Mouse (Mus musculus) heart, adult 2 months (tissue): ENCODE data around the gene Mlf2. TPM values are rescaled to one million over a fixed set of nuclear protein-coding genes. Genes with fewer than 3 reads are reported as not detected.

ENCODE experiments used
- DNase-seq, 2 experiments: peaks; one replicate each; pipeline ENCODE4 v3.0.0; 2021
- H3K27ac ChIP-seq: fragments of 200-600 bp; 2 replicates; pipeline ENCODE4 v1.8.1; 2022
- H3K27me3 ChIP-seq: fragments of 200-500 bp; 2 replicates; pipeline ENCODE4 v1.6.1; 2012; ENCODE audit warnings: mild to moderate bottlenecking, low read length, inconsistent platforms, mixed read lengths; ENCODE audit not compliant: control insufficient read depth, insufficient read depth
- H3K36me3 ChIP-seq: fragments of 200-500 bp; 2 replicates; pipeline ENCODE4 v1.6.1; 2012; ENCODE audit warnings: low read length, inconsistent platforms; ENCODE audit not compliant: control insufficient read depth, insufficient read depth
- H3K4me1 ChIP-seq: fragments of 200-500 bp; 2 replicates; pipeline ENCODE4 v1.6.1; 2011; ENCODE audit warnings: low read length; ENCODE audit not compliant: control insufficient read depth, insufficient read depth
- H3K4me3 ChIP-seq: fragments of 200-600 bp; 2 replicates; pipeline ENCODE4 v1.8.1; 2022
- H3K79me2 ChIP-seq: fragments of 200-500 bp; replicated peaks from 2 replicates; pipeline ENCODE4 v1.6.1; 2012; ENCODE audit warnings: mild to moderate bottlenecking, inconsistent platforms, low read length, moderate library complexity, mixed read lengths; ENCODE audit not compliant: control insufficient read depth, insufficient read depth
- H3K9ac ChIP-seq: fragments of 200-500 bp; 2 replicates; pipeline ENCODE4 v1.6.1; 2012; ENCODE audit warnings: low read depth, mild to moderate bottlenecking, control low read depth, inconsistent platforms, low read length, mixed read lengths
- CTCF ChIP-seq: fragments of 200-600 bp; IDR thresholded peaks from 2 replicates; pipeline ENCODE4 v1.8.1; 2022; ENCODE audit warnings: antibody characterized with exemption, mild to moderate bottlenecking, moderate library complexity
- EP300 ChIP-seq: fragments of 200-500 bp; IDR thresholded peaks from 2 replicates; pipeline ENCODE4 v1.6.1; 2011; ENCODE audit warnings: low read depth, low read length, control low read depth; ENCODE audit not compliant: insufficient read depth
- POLR2A ChIP-seq: fragments of 200-500 bp; IDR thresholded peaks from 2 replicates; pipeline ENCODE4 v1.6.1; 2011; ENCODE audit warnings: mild to moderate bottlenecking, low read depth, low read length, control low read depth; ENCODE audit not compliant: insufficient read depth
- WGBS: fragments of 180-500 bp; shearing (Covaris S2); methylation state at CpG from one replicate; pipeline ENCODE4 v1.1.7; 2018; 5-methylcytosine and 5-hydroxymethylcytosine counted together
- intact Hi-C: fragments of 180-260 bp; cut with DNase I; formaldehyde crosslinking; loops from one replicate; pipeline ENCODE4 v1.15.1; 2025
- polyA plus RNA-seq: library from polyadenylated mRNA; depleted of rRNA; stranded (reverse); fragments of >200 nt; gene quantifications from 2 replicates; pipeline ENCODE4 v1.2.3, GENCODE M21; 2012
- total RNA-seq, 2 experiments: library from RNA; stranded (reverse); gene quantifications; 2 replicates each; pipeline ENCODE4 v1.2.3; 2021

The Mlf2 gene
- total and polyA plus RNA-seq, 3 experiments: 179 to 259 (median 194) TPM

DNA sequence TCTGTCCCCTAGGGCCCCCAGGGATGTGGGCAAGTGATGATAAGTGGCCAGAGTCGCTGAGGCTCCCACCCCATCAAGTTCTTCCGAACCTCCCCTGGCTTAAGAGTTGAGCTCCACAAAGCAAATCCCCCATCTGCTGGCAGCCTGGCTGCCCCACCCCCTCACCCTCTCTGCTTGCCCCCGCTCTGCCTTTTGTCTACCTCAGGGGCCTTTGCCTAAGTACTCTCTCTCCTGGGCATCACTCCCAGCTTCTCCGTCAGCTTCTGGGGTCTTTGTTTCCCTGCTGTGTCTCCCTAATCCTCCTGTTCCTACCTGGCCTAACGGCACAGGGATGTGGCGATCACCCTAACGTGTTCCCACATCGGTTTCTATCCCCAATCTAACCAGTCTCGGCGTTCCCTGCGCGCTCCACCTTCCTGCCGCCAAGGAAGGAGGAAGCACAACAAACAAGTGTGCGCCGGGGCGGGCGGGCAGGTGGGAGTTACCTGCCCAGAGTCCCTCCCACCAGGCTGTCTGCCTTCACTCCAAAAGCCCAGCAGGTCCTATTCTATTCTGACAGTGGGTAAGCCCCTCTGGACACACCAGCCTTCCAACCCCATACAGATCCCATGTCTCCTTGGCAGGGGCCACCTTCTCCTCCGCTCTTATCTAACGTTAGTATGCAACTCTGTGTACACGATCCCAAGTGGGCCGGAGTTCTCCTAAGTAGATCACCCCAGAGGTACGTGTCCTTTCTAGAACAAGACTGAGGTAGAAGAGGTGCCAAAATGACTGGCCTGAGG, 15.8 kb upstream of the Mlf2 start:
- Histone ChIP-seq H3K9ac (peak overlapping the region; percentile 99), H3K79me2 (0 out of 2 replicates have a peak, but pooled peaks cover 2% of the 10 kb centered on the region), H3K36me3 (no peaks in the 10 kb centered on the region), H3K4me1 (peaks cover 9% of the 10 kb centered on the region), H3K27me3 (no peaks in the 10 kb centered on the region), H3K4me3 (peak overlapping the region; percentile 90), H3K27ac (peak overlapping the region; percentile 7; the same call in 1 of the 2 replicates)
- 43% methylated on average over 22 of the region's 22 CpGs for WGBS
- 0 out of 2 replicates have a peak, but pooled peaks have one; percentile 15 for TF ChIP-seq POLR2A
- TF ChIP-seq CTCF: no peak
- intact Hi-C loops: no loop called here
- no peak for DNase-seq

DNA sequence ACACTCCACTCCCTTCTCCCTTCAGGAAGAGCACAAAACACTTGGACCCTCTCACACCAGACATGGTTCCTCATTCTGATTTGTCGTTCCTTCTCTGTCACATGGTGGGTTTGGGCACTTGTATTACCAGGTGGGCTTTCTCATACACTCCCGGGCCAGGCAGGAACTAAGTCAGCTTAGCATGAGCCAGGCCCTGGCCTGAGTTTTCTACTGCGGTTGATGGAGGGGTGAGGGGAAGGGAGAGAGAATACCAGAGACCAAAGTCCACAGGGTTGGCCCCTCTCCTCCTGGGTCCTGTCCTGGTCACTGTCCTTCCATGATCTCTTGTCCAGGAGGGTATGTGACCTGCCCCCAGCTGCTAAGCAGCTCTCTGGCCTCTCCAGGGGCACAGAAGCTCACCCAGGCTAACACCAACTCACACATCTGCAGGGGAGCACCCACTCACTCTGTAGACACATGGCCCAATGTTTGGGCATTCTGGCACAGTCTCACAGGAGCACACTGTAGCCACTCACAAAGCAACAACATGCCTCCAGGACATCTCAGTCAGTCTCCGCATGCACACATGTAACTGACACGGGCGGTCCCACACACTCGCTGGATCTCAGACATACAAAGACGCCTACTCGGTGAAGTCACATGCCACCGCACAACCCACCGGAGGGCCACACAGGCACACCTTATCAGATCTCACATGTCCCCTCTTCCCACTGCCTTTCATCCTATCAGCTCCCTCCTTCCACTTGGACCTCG, 15.1 kb upstream of the Mlf2 start:
- Histone ChIP-seq H3K27me3 (no peaks in the 10 kb centered on the region), H3K4me3 (peak overlapping the region; percentile 90), H3K4me1 (peaks cover 12% of the 10 kb centered on the region), H3K9ac (peak overlapping the region; percentile 99), H3K27ac (peak overlapping the region; percentile 98), H3K79me2 (0 out of 2 replicates have a peak, but pooled peaks cover 2% of the 10 kb centered on the region), H3K36me3 (no peaks in the 10 kb centered on the region)
- no peak for TF ChIP-seq CTCF
- no peak for TF ChIP-seq EP300
- TF ChIP-seq POLR2A: no peak
- DNase-seq: peak in 1 of 2 experiments; percentile 40
- intact Hi-C loops: no loop called here
- 8% methylated on average over 12 of the region's 12 CpGs for WGBS

DNA sequence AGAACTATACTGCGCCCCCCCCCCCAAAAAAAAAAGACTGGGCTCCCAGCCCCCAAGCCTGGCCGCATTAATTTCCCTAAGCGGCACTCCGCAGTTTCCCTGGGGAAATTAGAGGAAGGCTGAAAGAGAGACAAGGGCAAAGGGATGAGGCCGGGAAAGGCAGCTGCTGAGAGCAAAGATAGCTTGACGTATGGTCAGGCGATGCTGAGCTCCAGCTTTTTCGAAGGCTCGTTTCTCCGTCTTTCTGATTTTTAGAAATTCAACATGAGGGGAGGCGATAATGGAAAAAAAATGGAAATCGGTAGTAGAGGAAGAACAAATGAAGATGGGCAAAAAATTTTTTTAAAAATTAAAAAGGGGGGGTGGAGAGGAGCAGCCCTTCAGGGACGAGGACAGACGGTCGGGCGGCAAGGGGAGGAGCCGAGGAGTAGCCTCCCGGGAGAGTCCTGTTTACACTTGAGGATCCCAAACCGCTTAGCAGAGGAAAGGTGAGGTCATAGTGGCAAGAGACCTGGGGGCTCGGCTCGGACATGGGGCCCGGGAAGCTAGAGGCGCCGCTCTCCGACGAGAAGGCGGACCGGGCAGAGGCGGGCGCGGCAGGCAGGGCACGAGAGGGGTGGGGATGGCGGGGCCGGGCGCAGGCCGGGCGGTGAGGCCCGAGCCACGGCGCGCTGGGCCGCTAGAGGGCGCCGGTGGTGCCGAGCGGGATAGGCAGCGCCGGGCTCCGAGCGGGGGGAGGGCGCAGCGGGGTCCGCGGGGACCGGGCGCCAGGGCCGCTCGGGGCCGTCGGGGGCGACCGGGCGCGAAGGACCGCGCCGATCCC, 14.3 kb upstream of the Mlf2 start:
- Histone ChIP-seq H3K79me2 (0 out of 2 replicates have a peak, but pooled peaks cover 2% of the 10 kb centered on the region), H3K9ac (peak overlapping the region; percentile 99), H3K27me3 (no peaks in the 10 kb centered on the region), H3K36me3 (no peaks in the 10 kb centered on the region), H3K4me1 (peaks cover 12% of the 10 kb centered on the region), H3K27ac (peak overlapping the region; percentile 98), H3K4me3 (peak overlapping the region; percentile 90)
- TF ChIP-seq CTCF: peak; percentile 75
- TF ChIP-seq EP300: no peak
- TF ChIP-seq POLR2A: no peak
- intact Hi-C loops: loop anchor here (1.0 kb wide), 2 partner anchors 13 kb away; no protein-coding TSS in a partner anchor
- WGBS: under 1% methylated on average over 49 of the region's 67 CpGs
- peak; percentile 95 to 97 for DNase-seq

DNA sequence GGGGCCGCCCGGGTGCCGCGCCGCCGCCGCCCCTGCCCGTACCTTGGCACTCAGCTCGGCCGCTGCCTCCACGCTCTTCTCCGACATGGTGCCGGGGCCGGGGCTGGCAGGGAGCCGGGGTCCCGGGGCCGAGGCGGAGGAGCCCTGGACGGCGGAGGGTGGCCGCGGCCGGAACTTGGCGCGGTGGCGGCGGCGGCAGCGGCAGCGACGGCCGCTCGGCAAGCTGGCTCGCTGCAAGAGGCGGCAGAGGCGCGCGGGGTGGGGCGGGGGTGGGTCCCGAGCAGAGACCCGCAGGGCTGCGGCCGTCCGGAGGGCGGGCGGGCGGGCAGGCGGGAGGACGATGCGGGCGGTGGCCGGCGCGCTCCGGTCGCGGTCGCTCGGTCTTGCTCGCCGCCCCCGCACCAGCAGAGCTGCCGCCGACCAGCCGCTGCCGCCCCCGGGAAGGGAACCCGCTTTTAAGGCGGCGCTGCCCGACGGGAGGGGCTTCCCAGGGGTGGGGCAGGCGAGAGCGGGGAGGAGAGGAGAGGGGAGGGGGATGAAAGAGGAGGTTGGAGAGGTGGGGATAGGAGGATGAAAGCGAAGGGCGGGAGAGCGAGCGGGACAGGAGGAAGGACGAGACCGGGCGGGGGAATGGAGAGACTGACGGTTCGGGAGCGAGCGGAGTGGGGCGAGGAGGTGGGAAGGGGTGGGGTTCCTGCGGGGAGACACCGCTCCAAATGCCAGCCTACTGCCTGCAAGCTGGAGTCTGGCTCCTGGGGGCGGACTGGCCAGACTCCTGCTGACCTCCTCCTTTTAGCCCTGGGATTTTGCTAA, 13.5 kb upstream of the Mlf2 start:
- Histone ChIP-seq H3K4me1 (peaks cover 12% of the 10 kb centered on the region), H3K4me3 (peak overlapping the region; percentile 90), H3K27ac (peak overlapping the region; percentile 98), H3K9ac (peak overlapping the region; percentile 99), H3K79me2 (0 out of 2 replicates have a peak, but pooled peaks cover 2% of the 10 kb centered on the region), H3K27me3 (no peaks in the 10 kb centered on the region), H3K36me3 (no peaks in the 10 kb centered on the region)
- 2% methylated on average over 88 of the region's 89 CpGs for WGBS
- DNase-seq: peak; percentile 93 to 94
- TF ChIP-seq POLR2A: peak; percentile 67
- no peak for TF ChIP-seq CTCF
- peak; percentile 29; the same call in 1 of the 2 replicates for TF ChIP-seq EP300
- intact Hi-C loops: loop anchor here (1.0 kb wide), 2 partner anchors 13 kb away; no protein-coding TSS in a partner anchor

DNA sequence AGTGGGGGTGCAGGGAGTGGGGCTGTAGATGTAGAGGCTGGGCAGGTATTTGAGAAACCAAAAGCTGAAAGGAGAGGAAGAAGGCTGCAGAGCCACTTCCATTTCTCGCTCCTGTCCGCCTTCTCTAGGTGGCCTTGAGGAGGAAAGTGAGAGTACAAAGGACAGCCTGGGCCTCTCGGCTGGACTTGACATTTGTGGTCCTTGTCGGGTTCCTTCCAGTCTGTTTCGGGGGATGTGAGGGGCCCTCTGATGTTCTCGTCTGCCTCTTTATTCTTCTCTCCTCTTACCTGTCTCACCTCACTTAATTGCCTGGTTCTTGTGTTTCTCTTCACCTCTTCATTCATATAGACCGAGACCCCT, 12.9 kb upstream of the Mlf2 start:
- H3K4me3 ChIP-seq: peak overlapping the region; percentile 90
- no peak for TF ChIP-seq CTCF
- TF ChIP-seq EP300: no peak
- TF ChIP-seq POLR2A: no peak
- H3K9ac ChIP-seq: peak overlapping the region; percentile 99
- peak overlapping the region; percentile 98 for H3K27ac ChIP-seq
- no peaks in the 10 kb centered on the region for H3K27me3 ChIP-seq
- no peaks in the 10 kb centered on the region for H3K36me3 ChIP-seq
- H3K79me2 ChIP-seq: 0 out of 2 replicates have a peak, but pooled peaks cover 2% of the 10 kb centered on the region
- intact Hi-C loops: no loop called here
- WGBS: 25% methylated on average over 7 of the region's 7 CpGs
- H3K4me1 ChIP-seq: peaks cover 12% of the 10 kb centered on the region
- no peak for DNase-seq
